Mouse (Mus musculus) bone marrow, adult 2 months (tissue): ENCODE data around the gene Mgat5.

Experiments used
- CTCF ChIP-seq: fragments of 200-500 bp; IDR thresholded peaks from 2 replicates; pipeline ENCODE4 v1.5.1; 2011; ENCODE audit warnings: low read length, control low read depth; ENCODE audit not compliant: control insufficient read depth, insufficient read depth
- POLR2A ChIP-seq: fragments of 200-500 bp; IDR thresholded peaks from 2 replicates; pipeline ENCODE4 v1.6.1; 2011; ENCODE audit warnings: low read depth, mild to moderate bottlenecking, control low read depth, low read length, borderline replicate concordance; ENCODE audit not compliant: control insufficient read depth

DNA sequence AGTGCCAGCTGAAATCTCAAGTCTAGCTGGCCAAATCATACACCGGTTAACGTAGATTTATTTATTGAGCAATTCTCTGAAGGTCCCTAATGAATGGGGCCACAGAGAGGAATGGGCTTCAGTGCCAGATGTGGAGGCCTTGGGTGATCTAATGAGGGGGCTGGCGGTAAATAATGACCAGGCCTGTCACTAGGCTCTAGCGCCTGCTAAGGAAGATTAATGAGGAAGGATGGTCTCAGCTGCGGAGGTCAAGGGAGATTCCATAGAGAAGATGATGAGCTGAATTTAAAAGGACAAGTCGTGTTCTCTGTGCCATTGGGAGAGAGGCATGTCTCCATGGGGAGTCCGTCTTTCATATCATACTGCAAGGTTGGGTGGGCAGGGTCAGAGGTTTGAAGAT, 178.3 kb downstream of the Mgat5 start:
- TF ChIP-seq CTCF (no peak), POLR2A (no peak)
